Mouse (Mus musculus) gastrocnemius, postnatal 14 days (tissue): ENCODE data around the gene Tagap. TPM values are rescaled to one million over a fixed set of nuclear protein-coding genes. Genes with fewer than 3 reads are reported as not detected.

ENCODE experiments used
- DNase-seq: peaks from one replicate; pipeline ENCODE4 v3.0.0; 2021; ENCODE audit warnings: mixed read lengths
- intact Hi-C: fragments of 180-260 bp; cut with DNase I; formaldehyde crosslinking; loops from one replicate; pipeline ENCODE4 v1.15.1; 2025; ENCODE audit warnings: low total_unique reads
- long read RNA-seq, 2 experiments: library from polyadenylated mRNA; stranded (forward); transcript quantifications; one replicate each; pipeline ENCODE4 v2.0.0; 2021
- total RNA-seq, 2 experiments: library from RNA; stranded (reverse); gene quantifications; 2 replicates each; pipeline ENCODE4 v1.2.3; 2021

Gene Tagap
- total RNA-seq = 1 to 10 TPM; 1.4 TPM
- long read RNA-seq, experiment 1, partial matches to known transcripts = 0 of 1 reads
- long read RNA-seq, experiment 1, other reads (novel, unspliced or antisense) = 1 of 1 reads
- long read RNA-seq, experiment 2, partial matches to known transcripts = 0 of 2 reads
- long read RNA-seq, experiment 2, other reads (novel, unspliced or antisense) = 2 of 2 reads

DNA sequence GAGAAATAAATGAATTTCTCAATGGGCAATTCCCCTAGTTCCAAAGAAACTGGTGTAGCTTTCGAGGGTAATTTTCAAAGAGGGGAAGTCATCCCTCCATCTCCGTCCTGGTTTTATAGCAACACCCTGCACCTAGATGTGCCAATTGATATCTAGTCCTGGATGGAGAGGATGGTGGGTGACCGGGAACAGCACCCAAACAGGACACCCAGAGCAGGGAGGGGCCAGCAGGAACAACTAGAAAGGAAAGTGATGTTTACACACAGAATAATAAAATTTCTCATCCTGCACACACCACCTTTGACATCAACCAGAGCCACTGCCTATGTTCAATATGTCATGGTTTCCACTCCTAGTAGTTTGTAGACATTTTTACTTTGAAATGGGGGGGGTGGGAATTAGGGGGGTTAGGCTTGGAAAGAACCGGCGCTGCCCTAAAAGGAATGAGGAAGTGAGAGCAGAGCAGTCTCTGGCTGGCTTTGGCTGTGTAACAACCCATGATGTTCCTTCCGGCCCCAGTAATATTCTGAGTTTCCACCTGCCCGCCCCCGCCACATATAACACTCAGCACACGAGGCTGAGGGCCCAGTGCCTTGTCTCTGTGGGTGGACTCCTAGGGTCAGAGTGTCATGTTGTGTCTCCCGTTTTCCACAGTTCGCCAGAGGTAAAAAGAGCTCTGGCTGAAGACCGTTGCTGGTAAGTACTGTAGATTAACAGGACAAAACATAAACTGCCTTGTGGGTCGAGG, at the start of gene Tagap:
TSS of gene Tagap (plus strand) at position 588 of the 748 bp plus-strand sequence.
- intact Hi-C loops = loop anchor here (5.0 kb wide), 1 partner anchor 58 kb away; no protein-coding TSS in a partner anchor
- no peak for DNase-seq

DNA sequence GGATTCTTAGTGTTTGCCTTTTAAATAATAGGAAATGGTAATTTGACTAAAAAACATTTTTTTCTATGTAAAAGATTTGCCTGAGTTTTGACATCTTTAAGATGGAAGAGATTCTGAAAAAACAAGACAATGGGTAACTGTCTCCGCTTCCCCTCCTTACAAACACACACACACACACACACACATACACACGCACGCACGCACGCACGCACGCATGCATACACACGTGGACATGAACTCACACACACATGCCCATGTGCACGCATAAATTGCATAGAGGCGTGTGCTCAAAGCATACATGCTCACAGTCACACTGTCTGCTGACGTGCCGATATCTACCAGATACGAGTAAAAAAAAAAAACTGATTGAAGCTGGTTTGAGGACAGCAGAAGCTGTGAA, 49.3 kb upstream of the Tagap start:
- no peak for DNase-seq
- intact Hi-C loops = no loop called here

DNA sequence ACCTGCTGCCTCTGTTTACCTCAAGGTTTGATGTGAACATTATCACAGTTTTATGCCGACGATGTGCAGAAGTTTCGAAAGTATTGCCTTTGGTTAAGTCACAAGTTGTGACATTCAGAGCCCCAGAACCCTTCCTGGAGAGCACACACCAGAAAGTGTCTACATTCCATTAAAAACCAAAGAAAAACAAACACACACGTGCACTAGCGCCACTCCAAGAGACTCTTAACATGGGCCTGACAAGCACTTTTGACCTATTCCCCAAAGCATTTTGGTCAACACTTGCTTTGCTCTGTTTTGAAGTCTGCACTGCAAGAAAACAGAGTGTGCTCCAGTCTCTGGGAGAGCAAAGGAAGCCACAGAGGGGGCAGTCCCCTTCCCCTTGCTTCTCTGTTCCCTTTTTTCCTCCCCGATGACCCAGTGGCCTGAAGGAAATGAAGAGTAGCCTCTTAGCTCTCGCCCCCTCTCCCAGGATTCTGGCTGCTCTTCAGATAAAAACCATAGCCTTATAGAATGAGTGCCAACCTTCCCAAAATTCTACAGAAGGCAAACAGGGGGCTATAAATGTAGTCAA, 48.5 kb upstream of the Tagap start:
- intact Hi-C loops = no loop called here
- DNase-seq = no peak

DNA sequence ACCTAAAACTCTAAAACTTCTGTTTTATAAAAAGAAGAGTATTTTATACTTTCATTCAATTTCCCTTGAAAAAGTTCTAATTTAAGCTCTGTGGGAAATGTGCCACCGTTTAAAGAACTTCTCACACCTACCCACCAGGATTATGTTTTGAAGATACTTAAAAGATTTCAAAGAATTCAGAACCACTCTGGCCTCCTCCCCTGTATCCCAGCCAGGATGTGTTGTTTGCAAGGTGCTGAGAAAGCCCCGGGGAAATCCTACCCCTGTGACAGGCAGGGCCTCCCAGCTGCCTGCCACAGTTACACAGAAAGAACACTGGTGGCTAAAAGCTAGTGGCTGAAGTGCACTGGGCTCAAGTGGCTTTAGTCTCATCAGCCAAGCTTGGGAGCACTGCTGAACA, 47.9 kb upstream of the Tagap start:
- no peak for DNase-seq
- intact Hi-C loops = no loop called here

DNA sequence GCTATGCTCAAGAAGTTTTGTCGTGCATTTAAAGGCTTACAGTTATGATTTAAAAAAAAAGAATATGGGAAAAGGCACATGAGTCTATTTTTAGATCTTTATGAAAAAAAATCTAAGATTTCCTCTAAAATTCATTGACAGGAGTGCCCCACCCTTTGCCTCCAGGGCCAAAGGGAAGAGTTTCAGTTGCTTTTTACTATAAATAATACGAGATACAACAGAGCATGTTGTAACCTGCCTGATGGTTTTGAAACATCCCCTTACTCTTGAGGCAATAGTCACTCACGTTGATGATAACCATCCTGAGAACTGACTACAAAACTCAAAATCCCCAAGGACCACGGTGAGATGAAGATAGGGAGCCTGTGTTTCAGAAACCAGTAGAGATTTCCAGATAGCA, 46.3 kb upstream of the Tagap start:
- no peak for DNase-seq
- intact Hi-C loops = no loop called here

DNA sequence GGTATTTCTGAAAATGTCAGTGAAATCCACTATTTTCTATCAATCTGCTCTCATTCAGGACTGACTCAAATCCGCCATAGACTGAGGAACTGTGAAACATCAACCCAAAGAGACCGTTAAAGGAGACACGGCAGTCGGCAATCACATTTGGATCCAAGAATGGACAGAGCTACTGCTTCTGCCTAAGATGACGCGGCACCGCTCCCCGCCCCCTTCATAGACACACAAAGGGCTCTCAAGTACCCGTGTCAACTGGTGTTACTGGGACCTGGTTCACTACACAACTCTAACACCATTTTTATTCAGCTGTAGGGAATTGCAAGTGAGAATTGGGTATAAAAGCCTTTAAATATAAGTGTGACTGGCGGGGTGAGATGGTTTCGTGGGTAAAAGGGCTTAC, 42.7 kb upstream of the Tagap start:
- DNase-seq = no peak
- intact Hi-C loops = no loop called here

DNA sequence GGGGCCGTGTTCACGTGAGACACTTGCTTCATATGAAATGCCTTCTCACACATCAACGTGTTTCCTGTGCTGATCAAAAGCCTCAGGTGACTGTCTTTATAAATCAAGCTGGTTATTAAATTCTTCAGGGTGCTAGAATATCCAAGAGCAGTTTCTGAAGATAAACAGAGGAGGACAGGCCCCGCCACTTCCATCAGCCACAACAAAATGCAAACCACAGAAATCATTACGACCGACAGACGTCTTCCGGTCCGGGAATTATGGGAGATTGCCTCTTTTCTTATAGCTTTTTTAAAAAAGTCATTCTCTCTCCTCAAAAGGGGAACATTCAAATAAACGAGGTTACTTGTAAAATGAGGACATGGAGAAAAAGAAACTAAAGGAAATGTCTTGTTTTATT, 41.2 kb upstream of the Tagap start:
- intact Hi-C loops = no loop called here
- DNase-seq = no peak

DNA sequence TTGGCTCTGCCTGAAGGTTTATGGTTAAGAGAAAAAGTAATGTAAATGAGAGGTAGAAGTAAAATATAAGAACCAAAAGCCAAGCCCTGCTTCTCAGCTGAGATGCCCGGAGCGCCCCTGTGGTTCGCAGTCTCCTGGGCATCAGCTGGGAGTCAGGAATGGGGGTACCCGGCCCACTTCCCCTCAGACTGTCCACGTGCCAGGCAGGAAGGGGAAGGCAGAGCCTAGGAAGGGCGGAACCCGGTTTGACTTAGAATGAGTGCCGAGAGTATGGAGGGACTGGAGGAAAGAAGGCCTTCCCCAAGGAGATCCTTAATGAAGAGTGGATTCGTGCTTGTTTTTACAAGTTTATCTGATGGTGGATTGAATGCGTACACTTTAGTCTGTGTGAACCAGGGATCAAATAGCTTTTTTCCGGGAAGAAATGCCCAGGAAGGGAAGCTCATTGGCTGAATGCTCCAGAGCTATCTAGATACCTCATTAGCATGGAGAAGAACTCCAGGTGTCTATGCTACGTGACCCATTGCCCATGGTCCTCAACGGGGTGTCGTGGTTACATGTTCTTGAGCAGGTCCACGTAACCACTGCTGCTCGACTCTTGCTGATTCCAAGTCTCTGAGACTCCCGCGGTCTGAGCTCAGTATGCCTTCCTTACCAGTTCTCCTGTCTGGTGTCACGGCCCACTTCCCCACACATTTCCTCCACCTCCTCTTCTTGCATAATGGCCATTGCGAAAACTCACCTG, 38.6 kb upstream of the Tagap start:
- intact Hi-C loops = no loop called here
- DNase-seq = no peak

DNA sequence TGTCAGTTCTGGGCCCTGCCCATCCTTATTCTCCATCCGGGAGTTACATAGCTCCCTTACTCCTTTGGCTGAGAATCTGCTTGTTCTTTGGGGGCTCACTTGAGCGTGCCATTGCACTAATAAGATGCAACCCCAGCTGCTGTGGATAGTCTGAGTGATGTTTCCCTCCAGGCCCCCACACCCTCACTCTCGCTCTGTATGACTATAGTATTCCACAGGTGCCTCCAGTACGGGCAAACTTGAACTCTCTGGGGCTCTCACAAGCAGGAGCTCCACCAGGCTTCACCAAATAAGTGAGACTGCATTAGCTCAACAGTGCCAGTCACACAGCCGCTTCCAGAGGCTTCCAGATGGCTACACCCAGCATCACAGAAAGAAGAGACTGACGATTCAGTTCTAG, 37.5 kb upstream of the Tagap start:
- intact Hi-C loops = no loop called here
- DNase-seq = no peak

DNA sequence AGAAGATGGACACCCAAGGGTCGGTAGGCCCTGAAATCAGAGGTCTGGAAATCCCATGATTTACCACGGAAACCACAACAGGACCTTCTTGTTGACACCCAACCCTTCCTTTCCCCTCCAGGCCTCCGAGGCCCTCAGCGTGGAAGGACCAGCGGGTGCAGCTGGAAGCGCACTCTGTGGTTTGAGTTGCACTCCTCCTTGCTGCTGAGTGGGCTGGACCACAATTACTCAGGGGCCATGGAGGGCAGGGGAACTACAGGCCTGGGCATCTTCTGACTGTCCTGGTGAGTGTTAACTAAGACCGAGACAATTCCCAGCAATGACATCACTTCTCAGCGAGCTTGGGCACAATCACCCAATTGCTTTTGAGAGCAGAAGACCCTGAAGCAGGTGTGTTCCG, 36.8 kb upstream of the Tagap start:
- intact Hi-C loops = no loop called here
- no peak for DNase-seq

DNA sequence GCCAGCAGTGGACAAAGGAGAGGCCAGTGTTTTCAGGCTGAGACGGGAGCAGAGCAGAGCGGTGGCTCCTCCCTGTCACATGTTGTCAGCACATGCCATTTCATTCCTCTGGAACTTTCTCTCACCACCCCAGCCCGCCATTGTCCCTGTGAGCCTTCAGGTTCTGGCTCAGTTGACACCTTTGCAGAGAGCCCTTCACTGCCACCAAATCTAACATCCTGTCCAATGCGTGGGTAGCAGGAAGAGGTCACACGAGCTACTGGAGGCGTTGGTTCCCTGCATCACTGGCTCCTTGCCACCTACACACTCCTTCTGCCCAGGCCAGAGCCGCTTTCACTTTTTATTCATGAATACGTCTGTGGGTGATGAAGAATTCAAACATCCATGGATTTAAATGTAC, 33.1 kb upstream of the Tagap start:
- intact Hi-C loops = no loop called here
- no peak for DNase-seq

DNA sequence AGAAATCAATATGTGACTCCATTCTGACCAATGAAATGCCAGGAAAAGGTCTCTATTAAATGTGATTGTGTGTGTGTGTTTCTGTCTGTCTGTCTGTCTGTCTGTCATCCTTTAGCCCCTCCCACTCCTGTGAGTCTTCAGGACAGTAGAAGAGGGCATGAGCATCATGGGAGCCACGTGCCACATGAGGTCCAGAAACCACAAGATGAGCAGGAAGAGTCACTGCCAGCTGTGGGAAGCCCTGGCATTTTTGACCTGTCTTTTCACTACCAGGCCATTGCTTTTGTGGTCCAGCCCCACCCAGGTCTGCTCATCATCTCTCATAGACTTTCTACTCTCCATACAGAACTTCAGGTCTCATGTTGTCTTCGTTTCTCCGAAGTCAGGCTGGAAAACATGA, 31.7 kb upstream of the Tagap start:
- intact Hi-C loops = no loop called here
- no peak for DNase-seq

DNA sequence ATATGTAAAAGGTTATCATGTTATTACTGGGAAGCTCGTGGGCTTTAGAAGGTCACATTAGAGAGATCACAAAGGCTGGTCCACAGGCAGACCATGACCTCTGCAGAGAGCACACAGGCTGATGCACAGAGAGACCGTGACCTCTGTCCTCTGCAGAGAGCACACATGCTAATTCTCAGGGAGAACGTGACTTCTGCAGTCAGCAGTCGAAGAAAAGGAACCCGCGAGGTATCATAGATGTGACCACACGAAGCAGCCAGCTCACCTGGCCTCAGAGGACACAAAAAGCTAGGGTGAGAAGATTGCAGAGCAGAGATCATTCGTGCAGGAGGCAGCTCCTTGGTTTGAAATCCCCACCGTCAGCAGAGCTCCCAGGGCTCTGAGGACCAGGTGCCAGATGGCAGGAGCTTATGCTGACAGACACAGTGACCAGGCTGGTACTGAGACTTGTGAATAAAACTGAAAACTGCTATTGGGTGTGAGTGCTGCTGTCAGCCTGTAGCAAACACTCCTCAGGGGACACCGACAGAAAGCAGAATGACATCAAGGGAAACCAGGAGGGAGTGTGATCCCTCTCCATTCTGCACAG, 29.7 kb upstream of the Tagap start:
- DNase-seq = no peak

DNA sequence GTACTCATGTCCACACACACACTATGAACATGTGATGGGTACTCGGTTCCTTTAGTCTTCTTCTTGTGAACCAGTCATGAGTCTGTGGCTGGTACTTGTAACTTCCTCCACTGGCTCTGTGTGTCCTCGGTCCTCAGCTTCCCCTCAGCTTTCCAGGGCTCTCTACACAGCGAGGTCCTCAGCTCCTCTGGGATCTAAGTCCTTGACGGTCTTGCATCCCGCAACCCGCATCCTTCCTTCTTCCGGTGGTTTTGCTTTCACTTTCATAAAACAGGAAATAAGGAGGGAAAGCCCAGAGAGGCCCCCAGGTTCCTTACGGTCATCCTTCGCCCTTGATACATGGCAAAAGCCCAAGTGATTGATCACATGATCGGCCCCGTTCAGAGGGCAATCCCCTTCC, 28.7 kb upstream of the Tagap start:
- intact Hi-C loops = no loop called here
- DNase-seq = no peak

More for the DNA sequence above, 29.7 kb upstream of the Tagap start:
- intact Hi-C loops = no loop called here

DNA sequence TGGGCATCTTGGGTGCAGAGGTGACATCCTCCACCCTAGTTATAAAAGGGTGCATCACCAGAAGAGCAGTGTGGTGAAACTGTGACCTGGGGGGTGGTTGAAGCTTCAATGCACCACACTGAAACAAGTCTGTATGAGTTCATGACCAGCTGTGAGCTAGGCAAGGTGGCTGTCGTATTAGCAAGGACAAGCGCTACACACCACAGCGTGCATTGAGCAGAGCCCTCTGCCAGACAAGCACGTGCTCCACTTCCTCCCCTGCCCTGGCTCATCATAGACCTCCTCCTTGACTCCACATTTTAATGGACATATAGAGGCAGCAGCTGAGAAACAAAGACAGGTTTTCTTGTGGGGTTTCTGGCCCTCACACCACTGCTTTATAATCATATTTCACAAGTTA, 28.0 kb upstream of the Tagap start:
- DNase-seq = no peak
- intact Hi-C loops = no loop called here

DNA sequence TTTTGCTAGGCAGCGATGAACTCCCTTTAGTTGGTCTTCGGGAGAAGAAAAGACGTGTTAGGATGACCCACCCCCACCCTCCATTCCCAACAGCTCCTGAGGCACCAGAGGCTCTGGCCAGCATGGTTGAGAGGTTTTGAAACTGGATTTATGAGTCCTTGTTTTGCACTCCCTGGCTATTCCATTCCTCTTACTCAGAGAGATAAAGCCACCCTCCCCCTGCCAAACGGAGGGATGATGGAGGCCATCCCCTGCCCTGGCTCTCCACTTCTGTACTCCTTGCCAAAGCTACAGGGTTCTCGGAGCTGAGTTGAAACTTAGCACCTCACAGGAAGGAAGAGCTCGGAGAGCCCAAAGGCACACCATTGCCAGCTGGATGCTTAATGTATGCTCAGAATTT, 26.6 kb upstream of the Tagap start:
- DNase-seq = no peak
- intact Hi-C loops = no loop called here

DNA sequence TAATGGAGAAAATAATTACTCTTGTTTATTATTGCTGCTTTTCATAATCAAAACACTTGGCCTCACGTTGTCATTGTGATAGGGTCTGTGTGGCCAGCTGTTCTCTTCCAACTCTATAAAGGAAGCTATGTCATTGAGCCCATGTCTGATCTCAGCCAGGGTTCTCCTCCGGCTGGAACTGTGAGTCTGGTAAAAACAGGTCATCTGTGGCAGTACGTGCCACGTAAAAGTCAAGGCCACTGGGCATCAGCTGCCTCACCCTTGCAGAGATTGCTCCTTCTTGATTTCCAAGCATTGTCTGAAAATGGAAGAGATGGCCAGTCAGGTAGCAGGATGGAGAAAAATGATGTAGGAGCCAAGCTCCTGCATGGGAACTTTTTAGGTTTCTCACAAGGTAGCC, 25.8 kb upstream of the Tagap start:
- DNase-seq = no peak
- intact Hi-C loops = no loop called here

DNA sequence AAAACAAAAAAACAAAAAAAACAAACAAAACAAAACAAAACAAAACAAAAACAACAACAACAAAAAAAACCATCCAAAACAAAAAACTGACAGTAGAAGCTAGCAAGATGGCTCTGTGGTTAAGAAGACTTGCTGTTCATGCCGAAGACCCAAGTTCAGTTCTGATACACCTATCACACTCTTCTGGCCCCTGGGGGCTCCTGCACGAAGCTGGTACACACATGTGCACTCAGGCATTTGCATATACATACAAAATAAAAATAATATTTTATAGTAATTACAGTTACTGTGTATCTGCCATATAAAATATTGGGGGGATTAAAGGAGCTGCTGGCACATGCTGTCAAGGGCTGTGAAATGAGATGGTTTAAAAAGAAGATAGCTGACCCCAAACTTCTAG, 24.3 kb upstream of the Tagap start:
- DNase-seq = no peak
- intact Hi-C loops = no loop called here

DNA sequence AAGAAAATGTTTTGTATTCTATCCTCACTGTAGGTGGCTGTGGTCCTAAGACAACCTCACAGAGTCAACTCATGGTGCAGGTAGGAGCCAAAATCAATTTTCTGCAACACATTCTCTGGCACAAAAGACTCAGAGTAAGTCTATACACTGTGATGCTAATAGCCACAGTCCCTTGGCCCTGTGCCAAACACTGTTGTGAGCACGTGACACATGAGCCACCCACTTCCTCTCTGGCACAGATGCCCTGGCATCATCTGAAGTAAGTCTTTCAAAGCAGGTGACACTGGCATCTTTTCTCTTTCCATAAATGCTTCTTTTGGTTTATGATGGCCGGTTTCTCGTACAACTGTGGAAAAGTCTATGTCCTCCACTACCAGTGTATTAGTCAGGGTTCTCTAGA, 23.4 kb upstream of the Tagap start:
- intact Hi-C loops = no loop called here
- DNase-seq = no peak

DNA sequence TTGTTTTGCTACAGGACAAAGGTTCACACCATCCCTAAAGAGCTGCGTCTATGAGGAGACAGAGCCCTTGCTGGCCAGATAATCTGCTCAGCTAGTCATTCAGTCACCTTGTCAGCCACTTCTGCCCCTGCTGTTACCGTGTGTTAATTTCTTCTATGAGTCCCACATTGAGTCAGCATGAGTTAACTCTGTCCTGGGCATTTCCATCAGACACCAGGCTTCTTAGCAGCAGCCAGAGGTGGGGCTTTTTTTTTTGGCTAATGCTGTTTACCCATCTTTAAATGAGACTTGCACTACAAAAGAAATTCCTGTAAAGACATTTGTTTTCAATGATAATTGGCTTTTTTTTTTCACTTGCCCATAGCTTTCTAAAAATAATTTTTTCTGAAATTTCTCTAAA, 20.8 kb upstream of the Tagap start:
- DNase-seq = no peak
- intact Hi-C loops = no loop called here
